Mouse (Mus musculus) heart, postnatal 14 days (tissue): ENCODE results near the gene Cox4i1. TPM values are rescaled to one million over a fixed set of nuclear protein-coding genes. Genes with fewer than 3 reads are reported as not detected.

ENCODE experiments used
- DNase-seq, 2 experiments: peaks; one replicate each; pipeline ENCODE4 v3.0.0; 2021 to 2022
- intact Hi-C: fragments of 180-260 bp; cut with DNase I; formaldehyde crosslinking; loops from one replicate; pipeline ENCODE4 v1.15.1; 2025
- total RNA-seq, 2 experiments: library from RNA; stranded (reverse); gene quantifications; 2 replicates each; pipeline ENCODE4 v1.2.3; 2021

Gene Cox4i1
- total RNA-seq, 2 experiments from 2014 or later: 4,230 to 4,270 TPM

- DNase-seq: no peak
- intact Hi-C loops: no loop called here
Observed at GRCm38 (mm10) chr8:120719586-120720236, 51.7 kb downstream of the Cox4i1 start.

- DNase-seq: no peak
Observed at GRCm38 (mm10) chr8:120723025-120723424, 55.0 kb downstream of the Cox4i1 start.

More at GRCm38 (mm10) chr8:120723025-120723424, 55.0 kb downstream of the Cox4i1 start:
- intact Hi-C loops: no loop called here

Other genes starting within 250 kb of the Cox4i1 start
- 1 to 10 TPM; 3.2 to 6.4 TPM for gene Gins2, start 78.9 kb upstream of the Cox4i1 start, total RNA-seq
- gene 1190005I06Rik, start 20.6 kb upstream of the Cox4i1 start, total RNA-seq: 1 to 10 TPM; 3.7 to 4.0 TPM
- not detected for gene Gm27021, start 143 bp upstream of the Cox4i1 start, total RNA-seq
- 10 to 100 TPM; 47.7 to 58.4 TPM for gene Emc8, start 351 bp downstream of the Cox4i1 start, total RNA-seq
- 1 to 10 TPM; 3.9 to 4.3 TPM for gene Irf8, start 68.1 kb downstream of the Cox4i1 start, total RNA-seq